Mouse (Mus musculus): ENCODE results near the gene Tmem135. TPM values are rescaled to one million over a fixed set of nuclear protein-coding genes. Genes with fewer than 3 reads are reported as not detected.
"Not testable (repeated sequence)": the region's sequence is repeated elsewhere in the genome, so short reads cannot be mapped to it uniquely, and the experiment has no call there.

Tmem135 gene
- polyA plus RNA-seq, 1 experiment from 2014 or later, result 37.3 TPM

DNA sequence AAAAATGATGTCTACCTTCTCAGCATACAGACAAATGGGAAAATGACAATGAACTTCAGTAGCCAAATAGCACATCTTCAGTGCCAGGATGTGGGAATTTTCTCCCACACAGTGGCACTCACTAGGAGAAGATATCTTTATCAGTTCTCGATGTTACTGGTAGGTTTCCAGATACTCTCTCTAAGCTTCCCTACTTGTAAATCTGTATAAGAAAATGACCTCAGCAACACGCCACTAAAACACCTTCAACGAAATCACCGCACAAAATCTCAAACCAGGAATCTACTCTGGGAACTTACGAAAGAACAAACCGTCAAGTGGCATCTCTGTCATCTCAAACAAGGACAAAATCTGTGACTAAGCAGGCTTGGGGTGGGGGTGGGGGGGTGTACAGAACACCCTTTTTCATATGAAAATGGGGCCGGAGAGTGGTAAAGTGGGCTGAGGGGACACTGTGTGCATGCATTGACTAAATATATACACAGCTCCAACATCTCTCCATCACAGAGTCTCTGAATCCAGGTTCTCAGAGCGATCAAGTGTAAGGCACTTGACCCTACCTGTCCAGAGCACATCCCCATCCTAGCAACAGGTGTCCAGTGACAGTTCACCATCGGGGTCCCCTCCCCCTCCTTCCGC lies 66.2 kb downstream of the Tmem135 start:
- Histone ChIP-seq H3K36me3 (no peaks in the 10 kb centered on the region), H3K27ac (peak overlapping the region; percentile 77), H3K4me2 (peak overlapping the region; percentile 77), H3K27me3 (replicated peaks) (no peaks in the 10 kb centered on the region), H3K4me3 (replicated peaks) (peak overlapping the region; percentile 92), H3K9me3 (no peaks in the 10 kb centered on the region), H3K4me1 (peaks cover 9% of the 10 kb centered on the region; the same call in 1 of the 2 replicates), H3K9ac (peak overlapping the region; percentile 75)
- 32% methylated on average over 10 of the region's 10 CpGs for WGBS
- no peak for ATAC-seq (ENCODE audit: insufficient read depth, low FRiP score, low read depth)

DNA sequence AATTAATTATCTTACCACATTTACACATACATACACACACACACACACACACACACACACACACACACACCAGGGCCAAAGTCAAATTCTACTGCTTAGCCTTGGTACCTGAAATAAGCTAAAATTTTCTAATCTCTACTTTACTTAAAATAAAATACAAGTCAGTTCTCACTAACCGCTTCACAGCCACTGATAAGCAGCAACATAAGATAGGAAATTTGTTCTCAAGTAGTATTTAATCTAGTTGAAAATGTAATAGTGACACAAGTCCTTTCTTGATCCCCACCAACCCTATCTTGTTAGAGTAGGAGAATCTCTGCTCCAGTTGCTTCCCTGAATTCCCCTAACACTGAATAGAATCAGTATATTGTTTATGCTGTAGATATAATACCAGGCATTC lies 67.6 kb downstream of the Tmem135 start:
- Histone ChIP-seq H3K36me3 (no peaks in the 10 kb centered on the region), H3K4me3 (replicated peaks) (no peak overlapping the region), H3K4me1 (peaks cover 9% of the 10 kb centered on the region; the same call in 1 of the 2 replicates), H3K27me3 (replicated peaks) (no peaks in the 10 kb centered on the region), H3K9me3 (no peaks in the 10 kb centered on the region), H3K27ac (no peak overlapping the region), H3K9ac (no peak overlapping the region), H3K4me2 (peak overlapping the region; percentile 77)
- 74% methylated on average over 1 of the region's 1 CpGs for WGBS
- no peak for ATAC-seq (ENCODE audit: insufficient read depth, low FRiP score, low read depth)

DNA sequence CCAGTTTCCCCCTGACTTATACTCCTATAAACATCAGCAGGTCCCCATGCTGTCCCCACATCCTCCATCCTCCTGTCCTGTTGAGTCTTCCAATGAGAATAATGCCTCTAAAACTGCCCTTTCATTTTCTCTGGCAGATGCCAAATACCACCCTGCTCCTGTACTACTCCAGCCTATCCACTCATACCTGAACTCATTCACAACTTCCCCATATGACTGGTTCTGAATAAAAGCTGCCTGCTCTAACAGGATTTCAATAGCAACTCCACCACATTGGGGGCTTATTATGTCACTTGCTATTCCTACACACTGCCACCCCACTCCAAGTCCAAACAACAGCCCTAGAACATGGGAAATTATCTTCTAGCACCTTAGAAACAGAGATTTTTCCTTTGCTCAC lies 68.7 kb downstream of the Tmem135 start:
- Histone ChIP-seq H3K4me3 (replicated peaks) (no peak overlapping the region), H3K27me3 (replicated peaks) (no peaks in the 10 kb centered on the region), H3K4me1 (peaks cover 9% of the 10 kb centered on the region; the same call in 1 of the 2 replicates), H3K27ac (no peak overlapping the region), H3K4me2 (no peak overlapping the region), H3K36me3 (no peaks in the 10 kb centered on the region), H3K9me3 (no peaks in the 10 kb centered on the region), H3K9ac (no peak overlapping the region)
- ATAC-seq (ENCODE audit: insufficient read depth, low FRiP score, low read depth), result no peak

DNA sequence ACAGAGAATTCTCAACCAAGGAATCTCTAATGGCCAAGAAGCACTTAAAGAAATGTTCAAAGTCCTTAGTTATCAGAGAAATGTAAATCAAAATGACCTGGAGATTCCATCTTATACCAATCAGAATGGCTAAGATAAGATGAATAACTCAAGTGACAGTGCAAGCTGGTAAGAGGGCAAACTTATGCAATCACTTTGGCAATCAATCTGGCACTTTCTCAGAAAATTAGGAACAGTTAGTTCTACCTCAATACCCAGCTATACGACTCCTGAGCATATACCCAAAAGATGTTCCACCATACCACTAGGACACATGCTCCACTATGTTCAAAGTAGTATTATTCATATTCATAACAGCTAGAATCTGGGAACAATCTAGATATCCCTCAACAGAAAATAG lies 74.1 kb downstream of the Tmem135 start:
- Histone ChIP-seq H3K4me1 (no peaks in the 10 kb centered on the region), H3K4me3 (replicated peaks) (no peak overlapping the region), H3K27me3 (replicated peaks) (no peaks in the 10 kb centered on the region), H3K36me3 (no peaks in the 10 kb centered on the region), H3K9me3 (no peaks in the 10 kb centered on the region), H3K9ac (no peak overlapping the region), H3K27ac (no peak overlapping the region), H3K4me2 (no peak overlapping the region)
- 92% methylated on average over 1 of the region's 1 CpGs for WGBS
- no peak for ATAC-seq (ENCODE audit: insufficient read depth, low FRiP score, low read depth)

GRCm38 (mm10) chr7:89327731-89328130 lies 76.3 kb downstream of the Tmem135 start:
- H3K4me1 ChIP-seq, result no peaks in the 10 kb centered on the region
- no peaks in the 10 kb centered on the region for H3K36me3 ChIP-seq
- WGBS, result 70% methylated on average over 5 of the region's 5 CpGs
- H3K9ac ChIP-seq, result no peak overlapping the region
- peak overlapping the region; percentile 32; the same call in 1 of the 2 replicates for H3K27ac ChIP-seq
- H3K27me3 ChIP-seq (replicated peaks), result no peaks in the 10 kb centered on the region
- no peak overlapping the region for H3K4me2 ChIP-seq
- H3K4me3 ChIP-seq (replicated peaks), result no peak overlapping the region
- peak; percentile 81 for ATAC-seq (ENCODE audit: insufficient read depth, low FRiP score, low read depth)
- no peaks in the 10 kb centered on the region for H3K9me3 ChIP-seq

GRCm38 (mm10) chr7:89326761-89327160 lies 77.3 kb downstream of the Tmem135 start:
- Histone ChIP-seq H3K4me3 (replicated peaks) (no peak overlapping the region), H3K9me3 (no peaks in the 10 kb centered on the region), H3K9ac (no peak overlapping the region), H3K4me1 (no peaks in the 10 kb centered on the region), H3K27ac (no peak overlapping the region), H3K27me3 (replicated peaks) (no peaks in the 10 kb centered on the region), H3K36me3 (no peaks in the 10 kb centered on the region), H3K4me2 (no peak overlapping the region)
- WGBS, result 49% methylated on average over 4 of the region's 4 CpGs
- ATAC-seq (ENCODE audit: insufficient read depth, low FRiP score, low read depth), result no peak

DNA sequence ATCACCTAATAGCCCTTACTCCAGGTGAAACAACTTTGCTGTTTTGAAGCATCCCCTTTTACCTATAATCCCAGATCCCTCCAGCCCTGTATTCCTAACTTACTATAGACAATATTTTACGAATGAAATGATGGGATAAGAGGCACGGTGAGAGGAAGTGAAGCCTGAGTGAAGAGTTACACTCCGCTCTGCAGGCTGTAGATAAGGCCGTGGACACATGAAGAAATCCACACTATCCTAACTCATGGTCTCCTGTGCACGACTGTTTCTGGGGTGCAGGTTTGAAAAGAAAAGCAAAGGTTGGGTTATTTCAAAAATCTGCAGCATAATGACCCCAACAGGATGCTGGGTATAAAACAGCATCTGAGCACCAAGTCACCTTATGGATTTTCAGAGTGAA lies 77.8 kb downstream of the Tmem135 start:
- no peaks in the 10 kb centered on the region for H3K4me1 ChIP-seq
- H3K27me3 ChIP-seq (replicated peaks), result no peaks in the 10 kb centered on the region
- ATAC-seq (ENCODE audit: insufficient read depth, low FRiP score, low read depth), result no peak
- no peaks in the 10 kb centered on the region for H3K9me3 ChIP-seq
- H3K27ac ChIP-seq, result no peak overlapping the region
- no peak overlapping the region for H3K4me3 ChIP-seq (replicated peaks)
- no peaks in the 10 kb centered on the region for H3K36me3 ChIP-seq
- no peak overlapping the region for H3K9ac ChIP-seq
- 76% methylated on average over 5 of the region's 5 CpGs for WGBS
- H3K4me2 ChIP-seq, result no peak overlapping the region

DNA sequence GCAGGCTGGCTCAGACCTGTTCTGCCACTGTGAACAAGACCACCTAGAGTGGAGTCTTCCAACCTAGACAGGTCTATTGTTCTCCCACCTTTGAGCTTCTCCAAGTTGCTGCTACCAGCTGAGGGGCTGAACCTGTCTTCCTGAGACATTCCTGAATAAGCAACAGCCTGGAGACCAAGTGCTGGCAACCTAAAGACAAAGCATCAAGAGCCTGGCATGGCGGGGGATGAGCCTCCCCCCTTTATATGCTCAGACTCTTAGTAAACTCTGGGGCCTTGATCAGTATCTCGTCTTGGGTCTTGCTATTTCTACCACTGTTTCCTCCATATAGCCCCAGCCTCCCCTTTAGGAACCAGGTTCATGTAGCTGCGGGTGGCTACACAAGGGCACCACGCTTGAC lies 81.3 kb downstream of the Tmem135 start:
- H3K4me1 ChIP-seq; H3K27ac ChIP-seq; ATAC-seq (ENCODE audit: insufficient read depth, low FRiP score, low read depth); H3K27me3 ChIP-seq (replicated peaks); H3K9ac ChIP-seq; H3K4me3 ChIP-seq (replicated peaks); H3K9me3 ChIP-seq; H3K4me2 ChIP-seq; H3K36me3 ChIP-seq: not testable (repeated sequence)
- WGBS, result 81% methylated on average over 4 of the region's 4 CpGs

GRCm38 (mm10) chr7:89319351-89319750 lies 84.7 kb downstream of the Tmem135 start:
- no peak overlapping the region for H3K4me2 ChIP-seq
- H3K4me1 ChIP-seq, result no peaks in the 10 kb centered on the region
- H3K4me3 ChIP-seq (replicated peaks), result no peak overlapping the region
- H3K9me3 ChIP-seq, result no peaks in the 10 kb centered on the region
- no peaks in the 10 kb centered on the region for H3K36me3 ChIP-seq
- H3K27me3 ChIP-seq (replicated peaks), result no peaks in the 10 kb centered on the region
- 51% methylated on average over 1 of the region's 1 CpGs for WGBS
- no peak overlapping the region for H3K9ac ChIP-seq
- no peak for ATAC-seq (ENCODE audit: insufficient read depth, low FRiP score, low read depth)
- no peak overlapping the region for H3K27ac ChIP-seq

DNA sequence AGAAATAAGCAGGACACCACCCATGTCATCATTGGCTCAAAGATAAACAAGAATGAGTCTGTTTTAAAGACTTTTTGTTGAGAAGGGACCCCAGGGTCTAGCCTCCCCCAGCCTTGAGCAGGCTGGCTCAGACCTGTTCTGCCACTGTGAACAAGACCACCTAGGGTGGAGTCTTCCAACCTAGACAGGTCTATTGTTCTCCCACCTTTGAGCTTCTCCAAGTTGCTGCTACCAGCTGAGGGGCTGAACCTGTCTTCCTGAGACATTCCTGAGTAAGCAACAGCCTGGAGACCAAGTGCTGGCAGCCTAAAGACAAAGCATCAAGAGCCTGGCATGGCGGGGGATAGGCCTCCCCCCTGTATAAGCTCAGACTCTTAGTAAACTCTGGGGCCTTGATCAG lies 86.9 kb downstream of the Tmem135 start:
- H3K4me3 ChIP-seq (replicated peaks); H3K27ac ChIP-seq; H3K4me1 ChIP-seq; H3K27me3 ChIP-seq (replicated peaks); H3K36me3 ChIP-seq; ATAC-seq (ENCODE audit: insufficient read depth, low FRiP score, low read depth); H3K9ac ChIP-seq; H3K4me2 ChIP-seq; H3K9me3 ChIP-seq: not testable (repeated sequence)
- WGBS, result 94% methylated on average over 1 of the region's 1 CpGs

DNA sequence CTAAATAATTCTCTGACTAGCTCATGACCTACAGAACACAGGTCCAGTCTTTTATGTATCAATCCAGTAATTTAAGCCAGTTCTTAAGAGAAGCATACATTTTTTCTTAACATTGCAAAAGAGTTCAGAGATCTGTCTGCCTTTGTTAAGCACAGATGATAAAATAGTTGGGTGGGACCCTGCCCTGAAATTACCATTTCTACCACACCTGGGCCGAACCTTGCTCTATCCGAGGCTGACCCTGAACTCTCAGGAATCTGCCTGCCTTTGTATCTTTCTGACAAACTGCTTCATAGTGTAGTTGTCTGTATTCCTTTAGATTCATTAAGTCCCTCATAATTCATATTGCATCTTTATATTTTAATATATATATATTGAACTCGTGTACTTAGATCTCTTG lies 87.9 kb downstream of the Tmem135 start:
- Histone ChIP-seq H3K4me1 (no peaks in the 10 kb centered on the region), H3K9me3 (no peaks in the 10 kb centered on the region), H3K27ac (no peak overlapping the region), H3K9ac (no peak overlapping the region), H3K4me3 (replicated peaks) (no peak overlapping the region), H3K36me3 (peaks cover 7% of the 10 kb centered on the region; the same call in 1 of the 2 replicates), H3K4me2 (no peak overlapping the region), H3K27me3 (replicated peaks) (no peaks in the 10 kb centered on the region)
- no peak for ATAC-seq (ENCODE audit: insufficient read depth, low FRiP score, low read depth)
- 85% methylated on average over 3 of the region's 3 CpGs for WGBS

GRCm38 (mm10) chr7:89311555-89311954 lies 92.5 kb downstream of the Tmem135 start:
- Histone ChIP-seq H3K4me2 (no peak overlapping the region), H3K36me3 (peaks cover 7% of the 10 kb centered on the region; the same call in 1 of the 2 replicates), H3K27ac (no peak overlapping the region), H3K27me3 (replicated peaks) (no peaks in the 10 kb centered on the region), H3K9me3 (no peaks in the 10 kb centered on the region), H3K4me3 (replicated peaks) (no peak overlapping the region), H3K4me1 (0 out of 2 replicates have a peak, but pooled peaks cover 6% of the 10 kb centered on the region), H3K9ac (no peak overlapping the region)
- ATAC-seq (ENCODE audit: insufficient read depth, low FRiP score, low read depth), result no peak
- 91% methylated on average over 1 of the region's 1 CpGs for WGBS

DNA sequence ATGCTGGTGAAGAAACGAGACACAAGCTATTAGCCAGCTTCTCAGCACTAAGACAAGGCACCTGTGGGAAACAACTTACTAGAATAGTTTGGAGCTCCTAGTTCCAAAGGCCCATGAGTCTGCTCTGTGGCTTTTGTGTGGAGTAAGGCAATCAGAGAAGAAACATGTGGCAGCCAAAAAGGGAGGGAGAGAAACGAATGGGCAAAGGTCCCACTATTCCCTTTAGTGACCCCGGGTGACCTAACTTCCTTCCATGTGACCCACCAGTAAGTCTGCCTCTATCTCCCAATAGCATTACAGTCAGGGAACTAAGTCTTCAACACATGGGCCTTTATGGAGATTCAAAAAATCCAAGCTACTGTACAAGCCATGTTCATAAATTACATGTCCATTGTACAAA lies 95.1 kb downstream of the Tmem135 start:
- no peak overlapping the region for H3K9ac ChIP-seq
- no peak overlapping the region for H3K4me3 ChIP-seq (replicated peaks)
- whole genome bisulfite sequencing, result 75% methylated on average over 3 of the region's 3 CpGs
- H3K9me3 ChIP-seq, result no peaks in the 10 kb centered on the region
- ATAC-seq (ENCODE audit: insufficient read depth, low FRiP score, low read depth), result no peak
- no peak overlapping the region for H3K4me2 ChIP-seq
- H3K27me3 ChIP-seq (replicated peaks), result no peaks in the 10 kb centered on the region
- H3K4me1 ChIP-seq, result 0 out of 2 replicates have a peak, but pooled peaks cover 6% of the 10 kb centered on the region
- no peak overlapping the region for H3K27ac ChIP-seq
- peaks cover 7% of the 10 kb centered on the region; the same call in 1 of the 2 replicates for H3K36me3 ChIP-seq

Data from stomach, embryonic 15.5 days (tissue).